Mouse (Mus musculus) C2C12 (cell line): ENCODE measurements around the gene Slc27a4. TPM values are rescaled to one million over a fixed set of nuclear protein-coding genes. Genes with fewer than 3 reads are reported as not detected.
A peak's percentile ranks its signal among the peaks of the same experiment; 100 is the strongest.

Source experiments
- H3K27me3 ChIP-seq: one replicate; pipeline ENCODE4 v1.6.1; 2011; ENCODE audit not compliant: control insufficient read depth, insufficient read depth, insufficient read length
- H3K36me3 ChIP-seq: one replicate; pipeline ENCODE4 v1.6.1; 2011; ENCODE audit not compliant: control insufficient read depth, insufficient read depth
- H3K4me3 ChIP-seq: one replicate; pipeline ENCODE4 v1.5.1; 2011; ENCODE audit warnings: mild to moderate bottlenecking, control low read depth; ENCODE audit not compliant: poor library complexity, insufficient read depth, severe bottlenecking
- H3K79me2 ChIP-seq: one replicate; pipeline ENCODE4 v1.6.1; 2011; ENCODE audit not compliant: control insufficient read depth, insufficient read depth
- H3K79me3 ChIP-seq: one replicate; pipeline ENCODE4 v1.6.1; 2011; ENCODE audit warnings: low read depth, control low read depth
- H3ac ChIP-seq: one replicate; pipeline ENCODE3; 2011; ENCODE audit warnings: low read depth; ENCODE audit not compliant: control insufficient read depth, insufficient read length
- CEBPB ChIP-seq: IDR thresholded peaks from one replicate; pipeline ENCODE4 v1.6.1; 2011; ENCODE audit warnings: low read depth, mild to moderate bottlenecking, control low read depth, moderate library complexity
- CTCF ChIP-seq: IDR thresholded peaks from one replicate; pipeline ENCODE4 v1.5.1; 2011; ENCODE audit not compliant: control insufficient read depth, insufficient read depth, insufficient read length
- FOSL1 ChIP-seq: IDR thresholded peaks from one replicate; pipeline ENCODE4 v1.8.0; 2011; ENCODE audit warnings: mild to moderate bottlenecking, low read length; ENCODE audit not compliant: poor library complexity, insufficient read depth, severe bottlenecking
- MAX ChIP-seq: IDR thresholded peaks from one replicate; pipeline ENCODE4 v1.6.1; 2011; ENCODE audit warnings: mild to moderate bottlenecking, control low read depth
- MYOD1 ChIP-seq: IDR thresholded peaks from one replicate; pipeline ENCODE4 v1.6.1; 2011; ENCODE audit warnings: low read depth; ENCODE audit not compliant: control insufficient read depth, insufficient read length
- MYOG ChIP-seq: IDR thresholded peaks from one replicate; pipeline ENCODE4 v1.6.1; 2011; ENCODE audit not compliant: control insufficient read depth, insufficient read length; ENCODE audit errors: extremely low read depth
- USF1 ChIP-seq: IDR thresholded peaks from one replicate; pipeline ENCODE4 v1.6.1; 2011; ENCODE audit warnings: low read depth, mild to moderate bottlenecking, control low read depth, moderate library complexity
- long read RNA-seq, 2 experiments: library from polyadenylated mRNA; unstranded; transcript quantifications; one replicate each; pipeline ENCODE4 v2.0.0; 2019 to 2020
- polyA plus RNA-seq: library from polyadenylated mRNA; unstranded; fragments of >200 nt; fragmentation: generic; extraction: Trizol; gene quantifications from one replicate; pipeline ENCODE4 v1.2.1, GENCODE M21; 2012; ENCODE audit warnings: missing spikeins

Gene Slc27a4
- polyA plus RNA-seq: 19.7 TPM
- long read RNA-seq, experiment 1, full-length matches to known transcripts: 7 of 19 reads
- long read RNA-seq, experiment 1, partial matches to known transcripts: 12 of 19 reads
- long read RNA-seq, experiment 1, other reads (novel, unspliced or antisense): 0 of 19 reads
- long read RNA-seq, experiment 2, full-length matches to known transcripts: 115 of 124 reads
- long read RNA-seq, experiment 2, partial matches to known transcripts: 5 of 124 reads
- long read RNA-seq, experiment 2, other reads (novel, unspliced or antisense): 4 of 124 reads

DNA sequence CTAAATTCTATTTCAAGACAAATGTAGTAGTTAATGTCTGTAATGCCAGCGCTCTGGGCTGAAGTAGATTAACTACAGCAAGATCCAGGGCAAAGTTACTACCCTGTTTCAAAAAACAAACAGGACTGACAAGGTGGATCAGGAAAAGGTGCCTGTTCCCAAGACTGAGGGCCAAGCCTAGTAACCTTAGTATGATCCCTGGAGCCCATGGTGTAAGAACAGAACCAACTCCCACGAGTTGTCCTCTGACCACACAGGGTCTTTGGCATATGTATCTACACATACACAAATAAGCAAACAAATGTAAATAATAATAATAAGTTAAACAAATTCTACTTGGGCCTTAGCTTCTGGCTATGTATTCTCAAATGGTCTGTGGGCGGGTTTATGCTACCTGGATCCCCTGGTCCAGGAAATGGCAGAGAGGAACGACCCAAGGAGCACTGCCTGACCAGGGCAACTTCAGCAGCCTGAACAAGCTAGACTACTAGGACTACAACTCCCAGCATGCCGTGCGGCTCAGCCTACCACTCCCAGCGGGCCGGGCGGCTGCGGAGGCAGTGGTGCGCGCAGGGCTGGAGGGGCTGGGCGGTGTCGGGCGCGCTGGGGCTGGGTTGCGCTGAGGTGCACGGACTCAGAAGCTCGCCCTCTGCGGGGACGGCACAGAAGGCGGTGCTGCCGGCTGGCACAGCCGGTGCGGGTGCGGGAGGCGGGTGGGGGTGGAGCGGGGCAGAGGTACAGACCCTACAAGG lies at the start of gene Slc27a4:
Gene Slc27a4, plus strand, starts transcription at position 560 of the 752 bp plus-strand sequence.
- Histone ChIP-seq H3ac (peak within 1 kb of the TSS; percentile 97), H3K79me3 (no peaks in the 10 kb centered on the region), H3K79me2 (no peaks in the 10 kb centered on the region), H3K4me3 (peak within 1 kb of the TSS; percentile 56), H3K36me3 (peaks cover 4% of the 10 kb centered on the region), H3K27me3 (peaks cover 4% of the 10 kb centered on the region)
- TF ChIP-seq MYOG (no peak), FOSL1 (no peak), MYOD1 (no peak), CTCF (peak; percentile 20), MAX (no peak), USF1 (no peak), CEBPB (no peak)

DNA sequence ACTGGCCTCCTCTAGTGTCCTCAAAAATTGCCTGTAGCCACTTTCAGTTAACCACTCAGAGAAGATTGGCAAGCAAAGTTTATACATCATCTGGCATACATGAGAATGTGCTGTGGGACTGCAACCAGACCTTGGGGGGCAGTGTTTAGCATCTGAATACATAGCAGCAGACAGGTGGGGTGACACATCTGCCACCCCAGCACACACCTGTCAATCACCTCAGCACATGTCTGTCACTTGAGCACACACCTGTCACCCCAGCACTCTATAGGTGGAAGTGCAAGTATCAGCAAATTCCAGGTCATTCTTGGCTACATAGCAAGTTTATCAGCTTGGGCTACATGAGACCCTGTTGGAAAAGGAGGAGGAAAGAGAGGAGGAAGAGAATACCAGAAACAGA lies 46.7 kb upstream of the Slc27a4 start:
- no peak for TF ChIP-seq MYOD1
- no peak for TF ChIP-seq CEBPB
- no peak for TF ChIP-seq CTCF
- Histone ChIP-seq H3K79me3 (no peaks in the 10 kb centered on the region), H3K36me3 (no peaks in the 10 kb centered on the region), H3K79me2 (no peaks in the 10 kb centered on the region), H3ac (no peak overlapping the region), H3K4me3 (no peak overlapping the region), H3K27me3 (peaks cover 29% of the 10 kb centered on the region)

DNA sequence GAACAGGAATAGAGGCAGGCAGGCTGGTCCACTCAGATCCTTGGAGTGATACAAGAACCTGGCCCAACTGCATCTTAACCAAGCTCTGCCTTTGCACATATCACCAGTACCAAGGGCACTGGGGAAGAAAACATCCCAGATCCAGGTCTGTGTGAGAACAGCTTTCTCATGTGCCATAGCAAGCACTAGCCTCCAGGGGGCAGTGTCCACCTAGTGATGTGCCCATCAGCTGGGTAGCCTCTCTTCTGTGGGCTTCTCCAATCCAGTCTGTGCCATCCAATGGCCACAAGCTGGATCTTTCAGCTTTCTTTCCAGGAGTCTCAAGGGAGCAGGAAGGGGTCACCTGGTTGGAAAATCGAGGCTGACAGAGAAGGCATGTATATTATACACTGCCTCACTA lies 37.6 kb upstream of the Slc27a4 start:
- no peak for TF ChIP-seq USF1
- TF ChIP-seq CTCF: peak; percentile 88
- Histone ChIP-seq H3K4me3 (no peak overlapping the region), H3K79me2 (no peaks in the 10 kb centered on the region), H3K79me3 (no peaks in the 10 kb centered on the region), H3K27me3 (peaks cover 35% of the 10 kb centered on the region), H3ac (no peak overlapping the region), H3K36me3 (no peaks in the 10 kb centered on the region)

DNA sequence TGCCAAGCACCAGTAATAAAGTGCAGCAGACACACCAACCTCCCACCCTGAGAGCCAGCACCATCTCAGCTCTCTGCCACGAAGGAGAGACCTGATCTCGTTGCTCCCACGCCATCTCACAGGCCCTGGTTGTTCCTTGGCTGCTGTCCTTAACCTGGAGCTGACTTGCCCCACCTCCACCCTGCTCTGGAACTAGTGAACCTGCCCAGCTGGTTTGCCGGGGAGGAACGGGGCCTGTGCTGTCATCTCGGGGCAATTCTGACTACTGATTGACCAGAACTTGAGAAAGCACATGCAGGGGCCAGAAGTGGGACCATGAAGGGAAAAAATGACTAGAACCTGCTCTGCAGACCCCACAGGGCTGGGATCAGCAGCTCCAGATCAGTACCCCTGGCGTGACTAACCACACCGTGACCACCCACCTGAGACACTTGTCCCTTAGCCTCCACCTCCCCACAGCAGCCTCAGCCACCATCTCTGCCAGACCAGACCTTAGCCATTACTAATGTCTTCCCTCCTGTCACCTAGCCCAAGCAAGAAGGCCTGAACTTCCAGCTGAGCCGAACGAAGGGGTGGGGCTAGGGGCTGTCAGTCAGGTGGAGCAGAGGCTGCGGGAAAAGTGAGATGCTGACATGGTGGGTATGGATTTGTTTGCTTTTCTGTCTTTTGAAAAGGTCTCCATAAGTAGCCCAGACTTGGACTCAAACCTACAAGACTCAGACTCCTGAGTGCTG lies 34.3 kb upstream of the Slc27a4 start:
- TF ChIP-seq CTCF (no peak), USF1 (no peak), MYOD1 (no peak), MYOG (no peak), MAX (no peak), CEBPB (no peak), FOSL1 (no peak)
- Histone ChIP-seq H3K79me3 (no peaks in the 10 kb centered on the region), H3K27me3 (peaks cover 14% of the 10 kb centered on the region), H3ac (no peak overlapping the region), H3K79me2 (no peaks in the 10 kb centered on the region), H3K4me3 (no peak overlapping the region), H3K36me3 (peaks cover 3% of the 10 kb centered on the region)

DNA sequence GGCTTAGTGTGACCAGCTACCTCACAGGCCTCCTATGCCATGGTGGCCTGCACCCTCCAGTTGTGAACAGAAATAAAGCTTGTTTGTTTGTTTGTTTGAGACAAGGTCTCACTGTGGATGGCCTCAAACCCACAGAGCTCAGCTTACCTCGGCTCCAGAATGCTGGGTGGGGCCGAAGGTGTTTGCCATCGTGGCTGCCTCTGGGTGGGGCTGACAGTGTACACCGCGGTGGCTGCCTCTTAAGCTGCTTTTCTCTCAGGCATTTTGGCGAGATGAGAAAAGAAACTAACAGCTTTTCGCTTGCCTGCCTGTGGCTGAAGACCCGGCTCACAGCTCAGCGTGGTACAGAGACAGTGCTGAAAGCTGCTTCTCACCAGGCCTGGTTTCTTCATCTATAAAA lies 33.5 kb upstream of the Slc27a4 start:
- Histone ChIP-seq H3K36me3 (peaks cover 8% of the 10 kb centered on the region), H3K79me3 (no peaks in the 10 kb centered on the region), H3K4me3 (no peak overlapping the region), H3ac (no peak overlapping the region), H3K27me3 (peaks cover 11% of the 10 kb centered on the region), H3K79me2 (no peaks in the 10 kb centered on the region)
- TF ChIP-seq MAX (no peak), MYOD1 (no peak), MYOG (no peak), CTCF (no peak)

DNA sequence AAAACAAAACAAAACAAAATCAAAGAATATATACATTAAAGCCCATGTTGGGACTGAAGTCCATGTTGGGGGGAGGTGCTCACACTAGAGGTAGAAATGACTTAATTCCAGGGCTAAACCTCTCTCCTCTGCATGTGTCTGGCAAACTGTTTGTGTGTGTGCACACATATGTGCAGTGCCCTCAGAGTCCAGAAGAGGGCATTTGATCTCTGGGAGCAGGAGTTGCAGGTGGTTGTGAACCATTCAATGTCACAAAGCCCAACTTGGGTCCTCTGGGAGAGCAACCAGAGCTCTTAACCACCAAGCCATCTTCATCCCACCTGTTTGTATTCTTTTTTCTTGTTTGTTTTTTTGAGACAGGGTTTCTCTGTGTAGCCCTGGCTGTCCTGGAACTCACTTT lies 32.3 kb upstream of the Slc27a4 start:
- H3K36me3 ChIP-seq: peaks cover 8% of the 10 kb centered on the region
- no peak for TF ChIP-seq USF1
- TF ChIP-seq FOSL1: no peak
- no peak for TF ChIP-seq CEBPB
- TF ChIP-seq MYOD1: no peak
- TF ChIP-seq CTCF: no peak
- TF ChIP-seq MYOG: no peak
- no peak for TF ChIP-seq MAX
- H3K79me3 ChIP-seq: no peaks in the 10 kb centered on the region
- H3K79me2 ChIP-seq: no peaks in the 10 kb centered on the region
- no peak overlapping the region for H3K4me3 ChIP-seq
- no peak overlapping the region for H3ac ChIP-seq
- H3K27me3 ChIP-seq: peaks cover 11% of the 10 kb centered on the region
